Mouse (Mus musculus): ENCODE data around the gene Il27ra.

Il27ra gene

DNA sequence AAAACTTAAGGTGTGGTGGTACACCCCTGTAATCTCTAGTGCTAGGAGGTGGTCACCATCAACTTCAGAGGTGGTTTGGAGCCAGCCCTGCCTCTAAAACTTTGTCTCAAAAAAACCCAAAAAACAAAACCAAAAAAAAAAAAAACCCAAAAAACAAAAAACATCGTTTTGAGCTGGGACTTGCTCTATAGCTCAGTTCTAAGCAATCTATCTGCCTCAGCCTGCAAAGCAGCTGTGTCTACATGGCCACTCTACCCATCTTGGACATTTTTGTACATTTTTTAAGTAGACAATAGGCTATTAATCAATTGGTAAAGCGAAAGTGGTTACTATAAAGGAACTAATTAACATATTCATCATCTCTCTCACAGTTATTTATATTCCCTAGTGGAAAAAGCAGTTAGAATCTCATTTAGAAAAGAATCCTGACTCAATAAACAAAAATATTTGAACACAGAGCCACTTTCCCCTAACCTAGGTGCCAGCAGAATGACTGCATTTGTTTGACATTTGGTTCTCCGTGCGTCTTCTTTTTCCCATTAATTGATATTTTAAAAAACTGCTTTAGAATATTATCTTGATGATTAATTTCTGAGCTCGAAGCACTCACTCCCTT lies 23.2 kb upstream of the Il27ra start:
- no peak for DNase-seq

DNA sequence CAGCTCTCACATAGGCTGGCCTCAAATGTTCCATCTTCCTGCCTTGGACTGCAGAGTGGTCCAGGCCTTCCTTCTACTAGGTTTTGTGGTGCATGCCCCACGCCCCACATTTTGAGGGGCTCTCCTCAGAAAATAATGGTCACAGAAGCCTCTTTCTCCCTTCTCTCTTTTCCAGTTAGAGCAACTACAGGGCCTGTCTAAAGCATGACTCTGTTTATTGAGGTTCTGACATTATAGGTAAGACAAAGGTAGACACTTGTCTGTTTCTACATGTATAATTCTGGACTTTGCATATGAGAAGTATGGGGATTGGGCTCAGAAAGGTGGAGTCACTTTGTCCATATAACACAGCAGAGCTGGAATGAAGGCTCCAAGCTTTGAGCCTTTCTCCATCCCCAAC lies 22.6 kb upstream of the Il27ra start, which contains the start of gene Gm10643:
Gene Gm10643, minus strand, starts transcription at position 101 of the 400 bp plus-strand sequence.
- DNase-seq, result no peak

DNA sequence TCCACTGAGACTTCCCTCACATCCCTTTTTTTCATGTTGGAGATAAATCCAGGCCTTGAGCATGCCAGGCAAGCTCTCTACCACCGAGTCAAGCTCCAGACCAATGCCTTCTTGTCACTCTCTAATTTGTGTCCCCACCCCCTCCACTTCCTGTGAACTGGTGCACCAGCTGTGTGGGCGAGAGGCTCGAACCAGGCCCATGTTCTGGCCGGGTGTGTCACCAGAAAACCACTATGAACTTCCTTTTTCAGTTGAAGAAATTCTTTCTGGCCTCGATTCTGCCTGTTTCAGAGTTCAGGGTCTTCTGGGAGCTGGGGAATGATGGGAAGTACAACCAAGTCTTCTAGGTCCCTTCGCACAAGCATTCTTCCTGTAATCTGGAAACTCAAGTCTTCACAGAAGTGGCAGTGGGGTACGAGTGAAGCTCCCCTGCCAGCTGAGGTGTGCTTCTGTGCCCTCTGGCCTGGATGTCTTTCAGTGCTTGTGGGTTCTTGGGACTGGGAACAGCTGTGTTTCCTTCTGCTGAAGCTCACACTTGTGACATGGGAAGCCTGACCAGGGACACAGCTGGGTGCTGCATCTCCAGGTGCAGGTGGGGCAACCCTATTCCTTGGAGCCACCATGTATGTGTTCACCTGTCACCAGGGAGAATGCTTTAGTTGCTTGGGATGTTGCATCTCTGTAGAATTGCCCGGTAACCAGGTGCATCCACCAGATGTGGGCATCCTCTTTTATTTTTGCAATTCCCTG lies 21.6 kb upstream of the Il27ra start:
- peak; percentile 61 to 69 for DNase-seq

DNA sequence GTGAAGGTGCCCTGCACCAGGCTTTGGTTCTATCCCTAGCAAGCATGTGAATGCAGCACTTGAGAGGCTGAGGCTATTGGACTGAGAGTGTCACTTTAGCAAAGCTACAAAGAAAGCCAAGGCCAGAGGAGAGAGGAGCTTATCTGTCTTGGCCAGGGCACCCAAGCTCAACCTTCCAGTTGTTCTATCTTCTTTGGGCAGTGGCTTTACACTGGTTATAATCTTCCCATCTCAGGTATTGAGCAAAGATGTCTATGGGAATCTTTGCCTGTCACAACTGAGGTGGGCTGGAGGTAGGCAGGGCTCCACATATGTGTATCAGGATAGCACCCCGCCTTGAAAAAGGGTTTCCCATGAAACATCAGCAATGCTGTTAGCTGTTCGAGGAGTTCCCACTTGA lies 17.9 kb upstream of the Il27ra start:
- no peak for DNase-seq

DNA sequence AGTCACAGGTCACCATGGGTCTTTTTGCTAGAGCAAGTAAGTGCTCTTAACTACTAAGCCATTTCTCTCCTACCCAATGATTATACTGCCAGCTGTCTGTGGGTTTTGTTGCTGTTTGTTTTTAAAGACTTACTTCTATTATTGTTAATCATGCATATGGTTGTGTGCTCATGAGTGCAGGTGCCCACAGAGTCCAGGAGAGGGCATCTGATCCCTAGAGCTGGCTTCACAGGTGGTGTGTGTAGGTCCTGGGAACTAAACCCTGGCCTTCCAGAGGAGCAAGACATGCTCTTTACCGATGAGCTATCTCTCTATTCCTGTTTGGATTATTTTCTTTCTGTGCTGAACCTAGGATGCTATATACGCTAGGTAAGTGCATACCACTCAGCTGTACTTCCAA lies 16.8 kb upstream of the Il27ra start:
- DNase-seq, result no peak

DNA sequence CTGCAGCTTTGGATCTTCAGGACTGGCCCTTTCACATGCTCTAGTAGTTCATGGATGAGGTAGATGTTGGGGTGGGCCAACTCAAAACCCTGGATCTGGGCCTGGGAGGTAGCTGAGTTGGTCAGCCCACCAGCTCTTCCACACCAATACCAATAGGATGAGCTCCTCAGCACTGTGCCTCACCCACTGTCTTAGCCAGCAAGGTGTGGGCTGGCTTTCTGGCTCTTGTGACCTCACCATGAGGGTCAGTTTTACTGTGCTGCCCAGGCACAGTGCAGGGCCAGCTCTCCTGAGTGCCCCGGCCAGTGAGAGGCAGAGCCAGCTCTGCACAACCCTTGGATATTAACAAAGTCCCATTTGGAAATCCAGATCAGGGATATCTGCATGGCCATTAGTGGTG lies 15.4 kb upstream of the Il27ra start:
- no peak for DNase-seq

GRCm38 (mm10) chr8:84053229-84053628 lies 10.8 kb upstream of the Il27ra start:
- DNase-seq, result no peak

GRCm38 (mm10) chr8:84052746-84053145 lies 10.4 kb upstream of the Il27ra start:
- DNase-seq, result no peak

DNA sequence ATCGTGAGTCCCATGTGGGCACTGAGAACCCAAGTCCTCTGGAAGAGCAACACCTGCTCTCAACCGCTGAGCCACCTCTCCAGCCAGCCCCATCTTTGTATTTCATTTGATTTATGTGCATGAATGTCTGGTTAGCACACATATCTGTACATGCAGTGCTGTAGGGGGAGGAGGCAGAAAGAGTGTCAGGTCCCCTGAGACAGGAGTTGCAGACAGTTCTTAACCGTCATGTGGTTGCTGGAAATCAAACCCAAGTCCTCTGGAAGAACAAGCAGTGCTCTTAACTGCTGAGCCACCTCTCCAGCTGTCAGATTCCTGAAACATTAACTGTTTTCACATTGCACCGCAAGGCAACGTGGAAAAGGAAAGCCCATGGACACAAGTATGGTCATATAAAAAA lies 5.8 kb upstream of the Il27ra start:
- DNase-seq, result no peak

DNA sequence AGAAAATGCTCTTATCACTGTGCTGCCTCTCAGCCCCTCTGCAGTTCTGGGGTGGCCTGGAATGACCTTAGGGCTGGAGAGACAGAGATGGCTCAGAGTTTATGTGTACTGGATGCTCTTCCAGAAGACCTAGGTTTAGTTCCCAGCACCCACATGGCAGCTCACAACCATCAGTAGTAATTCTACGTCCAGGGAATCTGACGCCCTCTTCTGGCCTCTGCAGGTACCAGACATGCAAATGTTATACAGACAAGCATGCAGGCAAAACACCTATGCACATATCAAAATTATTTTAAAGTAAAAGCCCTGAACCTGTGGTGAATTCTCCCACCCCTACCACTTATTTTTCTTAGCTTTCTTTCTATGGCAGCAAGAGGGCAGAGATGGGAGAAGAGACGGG lies 4.1 kb upstream of the Il27ra start:
- no peak for DNase-seq

- DNase-seq, result no peak
Observed at GRCm38 (mm10) chr8:84044900-84045299, 2.5 kb upstream of the Il27ra start, which contains the start of gene Rln3. Gene Rln3 (minus strand): TSS chr8:84045000.

- DNase-seq, result no peak
Observed at GRCm38 (mm10) chr8:84044103-84044502, 1.7 kb upstream of the Il27ra start.

DNA sequence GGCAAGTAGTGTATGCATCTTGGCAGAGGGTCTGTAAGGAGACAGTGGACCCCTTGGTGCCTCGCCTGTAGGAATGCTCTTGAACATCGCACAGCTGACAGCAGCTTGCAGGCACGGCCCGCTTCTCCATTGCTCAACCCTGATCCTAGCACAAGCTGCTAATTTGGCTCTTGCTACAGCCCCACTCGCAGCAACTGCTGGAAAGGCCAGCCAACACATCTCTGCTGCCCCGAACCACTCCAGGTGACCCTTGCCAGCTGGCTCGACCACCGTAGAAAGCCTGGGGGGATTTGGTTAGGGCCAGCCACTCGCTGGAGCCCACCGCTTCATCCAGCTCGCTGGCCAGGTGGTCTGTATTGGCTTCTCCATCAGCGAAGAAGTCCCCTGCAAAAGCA lies 556 bp upstream of the Il27ra start:
- DNase-seq, result no peak

DNA sequence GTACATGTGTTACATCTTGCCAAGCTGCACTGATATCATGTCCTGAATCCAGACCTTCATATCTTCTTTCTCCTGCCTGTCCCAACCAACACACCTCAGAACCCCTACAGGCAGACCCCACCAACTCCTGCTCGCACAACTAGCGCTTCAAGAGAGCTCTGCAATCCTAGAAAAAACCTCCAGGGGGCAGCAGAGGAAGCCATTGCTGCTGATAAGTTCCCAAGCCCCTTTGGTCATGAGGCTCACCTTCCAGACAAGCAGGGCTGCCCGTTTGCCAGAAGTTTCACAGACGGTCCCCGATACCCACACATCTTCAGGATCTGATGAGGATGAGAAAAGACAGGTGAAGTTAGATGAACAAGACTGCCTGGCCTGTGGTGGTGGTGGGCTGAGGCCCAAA lies 3.3 kb downstream of the Il27ra start:
- peak; percentile 56 to 77 for DNase-seq

DNA sequence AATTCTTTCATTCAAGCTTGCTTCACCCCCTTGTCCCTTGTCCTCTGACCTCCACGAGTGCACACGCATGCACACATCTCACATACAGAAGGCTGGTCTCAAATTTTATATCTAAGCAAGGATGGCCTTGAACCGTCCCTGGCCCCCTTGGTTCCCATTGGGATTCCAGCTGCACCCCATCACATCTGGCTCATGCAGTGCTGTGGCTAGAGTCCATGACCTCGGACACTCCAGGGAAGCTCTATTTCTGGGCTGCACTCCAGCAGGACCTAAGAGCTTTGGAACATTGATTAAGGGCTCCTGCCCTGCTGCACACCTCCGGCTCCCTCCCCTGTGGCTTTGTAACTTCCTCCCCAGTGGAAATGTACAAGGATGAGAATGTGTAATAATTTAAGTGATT lies 4.4 kb downstream of the Il27ra start:
- no peak for DNase-seq

DNA sequence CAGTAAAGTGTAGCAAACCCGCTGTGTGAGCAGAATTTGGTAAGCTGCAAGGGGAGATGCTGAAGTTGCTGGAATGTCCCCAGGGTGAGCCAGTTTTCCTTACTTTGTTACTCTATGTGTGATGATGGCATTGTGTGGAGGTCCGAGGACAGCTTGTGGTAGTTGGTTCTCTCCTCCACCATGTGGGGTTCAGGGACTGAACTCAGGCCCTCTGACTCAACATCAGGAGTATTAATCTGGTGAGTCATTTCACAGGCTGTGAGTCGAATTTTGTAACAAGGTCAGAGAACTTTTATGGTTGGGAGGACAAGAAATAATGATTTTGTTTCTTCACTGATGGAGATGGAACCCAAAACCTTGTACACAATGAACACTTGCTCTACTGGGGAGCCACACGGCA lies 9.6 kb downstream of the Il27ra start:
- DNase-seq, result no peak

DNA sequence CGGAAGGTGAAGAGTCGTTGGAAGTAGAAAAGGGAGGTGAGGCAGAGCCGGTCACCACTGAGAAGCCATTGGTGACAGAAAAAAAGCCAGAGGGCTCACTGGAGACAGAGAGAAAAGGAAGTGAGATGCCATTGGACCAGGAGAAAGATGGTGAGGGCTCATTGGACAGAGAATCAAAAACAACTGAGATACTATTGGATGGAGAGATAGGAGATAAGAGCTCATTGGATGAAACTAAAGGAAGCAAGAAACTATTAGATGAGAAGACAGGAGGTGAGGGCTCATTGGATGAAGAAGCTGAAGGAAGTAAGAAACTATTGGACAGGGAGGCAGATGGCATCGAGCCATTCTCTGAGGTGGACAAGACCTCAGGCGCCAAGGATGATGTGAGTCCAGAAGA lies 13.1 kb downstream of the Il27ra start:
- no peak for DNase-seq

GRCm38 (mm10) chr8:84027449-84027848 lies 14.9 kb downstream of the Il27ra start:
- peak in 1 of 2 experiments; percentile 43 for DNase-seq

DNA sequence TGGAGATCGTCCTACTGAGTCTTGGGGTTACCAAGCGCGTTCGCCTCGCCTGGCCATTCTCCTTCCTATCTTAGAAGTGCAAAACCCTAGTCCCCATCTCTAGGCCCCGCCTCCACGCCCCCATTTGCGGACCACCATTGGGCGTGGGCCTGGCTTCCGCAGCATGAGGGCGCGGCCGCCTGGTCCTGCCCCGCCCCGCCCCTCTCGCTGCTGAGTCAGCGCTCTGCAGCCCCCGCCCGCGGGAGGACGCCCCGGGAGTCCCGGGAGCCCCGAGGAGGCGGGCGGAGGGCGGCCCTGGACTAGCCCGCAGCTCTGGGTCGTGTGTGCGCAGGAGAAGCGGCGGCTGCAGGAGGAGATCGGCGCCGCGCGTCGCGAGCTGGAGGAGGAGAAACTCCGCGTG lies 16.5 kb downstream of the Il27ra start:
- no peak for DNase-seq

DNA sequence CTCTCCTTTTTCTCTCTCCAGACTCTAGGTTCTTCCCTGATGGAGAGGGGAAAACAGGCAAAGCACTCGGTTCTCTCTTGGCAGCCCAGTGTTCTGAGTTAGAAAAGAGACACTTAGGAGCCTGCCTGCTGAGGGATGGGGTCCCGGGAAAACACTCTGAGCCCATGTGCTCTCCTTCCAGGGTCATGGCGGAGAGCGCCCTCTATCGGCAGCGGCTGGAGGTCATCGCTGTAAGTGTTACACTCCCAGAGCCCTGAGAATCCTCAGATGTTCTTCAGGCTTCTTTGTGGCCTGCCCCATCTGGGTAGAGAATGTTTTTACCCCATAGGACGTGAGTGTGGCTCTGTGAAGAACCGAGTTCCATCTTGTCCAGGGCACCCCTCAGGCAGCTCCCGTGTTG lies 18.2 kb downstream of the Il27ra start:
- DNase-seq, result peak in 1 of 2 experiments; percentile 51

- DNase-seq, result no peak
Observed at GRCm38 (mm10) chr8:84023631-84024030, 18.8 kb downstream of the Il27ra start.

- no peak for DNase-seq
Observed at GRCm38 (mm10) chr8:84023085-84023484, 19.3 kb downstream of the Il27ra start.

DNA sequence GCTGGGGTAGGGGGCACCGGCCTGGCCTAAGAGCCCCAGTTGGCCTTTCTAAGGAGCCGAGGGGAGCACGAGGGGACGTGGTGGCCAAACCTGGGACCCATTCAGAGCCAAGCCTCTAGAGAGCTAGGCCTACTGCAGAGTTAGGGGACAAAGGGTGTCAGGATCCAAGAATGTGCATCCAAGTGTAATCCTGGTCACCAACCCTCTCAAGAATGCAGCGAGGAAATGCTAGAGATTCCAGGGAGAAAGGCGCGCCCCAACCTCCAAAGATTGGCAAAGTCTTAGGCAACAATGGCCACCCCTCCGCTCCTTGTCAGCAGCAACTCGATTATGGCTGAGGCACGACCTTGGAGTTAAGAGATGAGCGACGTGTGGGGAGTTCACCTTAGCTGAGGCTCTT lies 20.8 kb downstream of the Il27ra start:
- no peak for DNase-seq

- DNase-seq, result no peak
Observed at GRCm38 (mm10) chr8:84021096-84021495, 21.3 kb downstream of the Il27ra start, which contains the start of gene Palm3. Gene Palm3 (plus strand): TSS chr8:84021471.

DNA sequence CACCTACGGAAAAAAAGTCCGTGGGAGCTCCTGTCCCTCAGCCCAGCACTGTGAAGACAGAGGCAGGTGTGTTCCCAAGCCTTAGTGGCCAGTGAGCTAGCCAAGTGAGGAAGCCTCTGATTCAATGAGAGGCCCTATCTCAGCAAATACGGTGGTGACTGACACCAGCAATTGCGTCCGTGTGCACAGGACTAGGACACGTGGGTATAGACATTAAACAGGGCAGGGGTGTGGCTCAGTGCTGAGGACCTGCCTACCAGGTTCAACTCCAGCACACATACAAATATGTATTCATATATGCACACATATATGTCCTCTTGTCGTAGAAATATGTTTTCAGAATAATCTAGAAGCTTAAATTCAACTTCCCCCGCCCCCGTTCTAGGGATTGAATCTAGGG lies 22.7 kb downstream of the Il27ra start:
- no peak for DNase-seq
